Mouse (Mus musculus) neural tube, embryonic 10.5 days (tissue): Measurements from ENCODE around the gene Elf4.
"Not testable (repeated sequence)": the region's sequence is repeated elsewhere in the genome, so short reads cannot be mapped to it uniquely, and the experiment has no call there.

Source experiments
- DNase-seq: peaks from one replicate; pipeline ENCODE4 v3.0.0-alpha.2; 2017; ENCODE audit warnings: low spot score; ENCODE audit errors: extremely low spot score

The Elf4 gene

GRCm38 (mm10) chrX:48436082-48436481, 26.9 kb downstream of the Elf4 start:
- not testable (repeated sequence) for DNase-seq

DNA sequence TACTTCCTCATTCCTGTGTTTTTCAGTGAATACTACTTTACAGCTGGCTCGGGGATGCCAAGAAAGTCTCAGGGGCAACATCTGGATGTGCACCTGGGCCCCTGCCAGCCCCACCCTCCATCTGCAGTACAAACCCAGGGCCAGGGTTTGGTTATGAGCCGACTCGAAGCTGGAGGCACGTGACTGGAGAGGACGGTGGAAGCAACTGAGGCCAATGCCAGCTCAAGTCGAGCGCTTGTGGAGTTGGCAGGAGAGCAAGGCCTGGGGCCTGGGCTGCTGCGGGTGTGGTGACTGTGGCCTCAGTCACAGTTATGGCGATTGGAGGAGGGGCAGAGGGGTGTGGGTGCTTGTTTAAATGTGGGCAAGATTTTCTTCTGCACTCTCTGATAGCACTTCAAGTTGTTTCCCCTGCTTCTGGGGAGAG, 27.4 kb downstream of the Elf4 start:
- DNase-seq = no peak

DNA sequence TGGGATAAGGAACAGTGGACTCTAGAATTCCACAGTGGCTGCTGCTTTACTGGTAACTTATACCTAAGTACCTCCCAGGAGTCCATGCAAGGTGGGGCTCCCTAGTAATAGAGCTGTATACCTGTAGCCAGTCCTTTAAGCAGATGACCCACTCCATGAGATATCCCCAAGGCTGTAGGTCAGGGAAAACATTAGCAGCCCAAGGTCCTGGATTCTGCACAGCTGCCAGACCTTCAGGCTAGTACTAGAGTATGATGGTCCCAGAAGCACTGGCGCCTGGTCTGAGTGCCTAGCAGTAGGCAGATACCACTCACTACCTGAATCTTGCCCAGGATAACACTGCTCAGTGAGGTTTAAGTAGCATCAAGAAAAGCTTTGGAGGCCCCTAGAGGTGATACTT, 28.7 kb downstream of the Elf4 start:
- no peak for DNase-seq

GRCm38 (mm10) chrX:48433527-48433899, 29.4 kb downstream of the Elf4 start:
- DNase-seq = no peak

DNA sequence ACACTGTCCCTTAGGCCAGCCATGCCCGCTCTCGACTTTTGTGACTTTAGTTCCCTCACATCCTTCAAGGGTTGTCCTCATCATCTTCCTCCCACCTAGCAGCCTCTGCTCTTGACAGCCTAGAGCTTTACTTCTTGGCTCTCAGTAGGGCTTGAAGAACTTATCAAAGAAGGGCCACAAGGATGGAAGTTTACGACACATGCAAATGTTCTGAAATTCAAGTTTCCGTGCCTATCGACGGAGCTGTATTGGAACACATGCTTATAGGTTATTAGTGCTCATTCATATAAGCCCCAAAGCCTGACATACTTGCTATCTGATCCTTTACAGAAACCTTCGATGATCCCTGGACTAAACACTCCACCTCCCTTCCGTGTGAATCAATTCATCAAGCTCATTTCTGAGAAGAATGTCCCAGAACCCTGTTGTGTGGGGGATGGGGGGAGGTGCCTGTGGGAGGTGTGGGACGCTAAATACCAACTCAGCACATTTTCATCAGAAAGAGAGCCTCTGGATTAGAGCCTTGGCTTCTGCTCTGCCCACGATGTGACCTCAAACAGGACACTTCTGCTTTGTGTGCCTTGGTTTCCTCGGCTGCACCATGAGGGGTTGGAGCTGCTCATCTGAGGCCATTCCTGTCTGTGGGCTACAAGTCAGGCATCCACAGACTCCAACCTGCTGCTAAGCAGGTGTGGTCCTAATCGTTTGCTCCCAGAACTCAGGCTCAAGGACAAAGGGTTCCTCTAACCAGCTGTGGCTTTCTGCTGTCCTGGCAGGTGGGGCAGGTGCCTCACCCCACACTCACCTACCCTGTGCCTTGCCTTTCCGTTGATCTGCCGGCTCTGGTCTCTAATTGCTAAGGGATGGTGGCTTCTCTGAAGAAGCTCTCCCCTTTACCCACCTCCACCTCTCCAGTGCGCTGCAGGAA, 30.1 kb downstream of the Elf4 start:
- DNase-seq = no peak

DNA sequence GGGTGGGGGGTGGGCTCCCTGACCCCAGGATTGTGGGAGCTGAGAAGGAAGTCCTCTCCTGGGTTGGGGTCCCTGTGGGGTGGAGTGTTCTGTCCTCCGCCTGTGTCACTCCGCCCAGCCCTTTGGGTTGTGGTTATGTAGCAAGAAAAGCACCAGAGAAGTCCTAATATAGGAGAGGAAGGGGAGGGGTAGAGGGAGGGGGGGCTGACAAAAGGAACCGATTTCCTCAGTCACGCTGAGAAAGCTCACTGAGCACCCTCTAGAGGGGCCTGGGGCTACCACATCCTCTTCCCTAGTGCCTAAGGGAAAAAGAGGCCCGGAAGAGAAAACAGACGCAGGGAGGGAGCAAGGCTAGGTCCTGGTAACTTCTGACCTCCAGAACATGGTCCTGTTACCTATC, 33.4 kb downstream of the Elf4 start:
- DNase-seq = no peak

DNA sequence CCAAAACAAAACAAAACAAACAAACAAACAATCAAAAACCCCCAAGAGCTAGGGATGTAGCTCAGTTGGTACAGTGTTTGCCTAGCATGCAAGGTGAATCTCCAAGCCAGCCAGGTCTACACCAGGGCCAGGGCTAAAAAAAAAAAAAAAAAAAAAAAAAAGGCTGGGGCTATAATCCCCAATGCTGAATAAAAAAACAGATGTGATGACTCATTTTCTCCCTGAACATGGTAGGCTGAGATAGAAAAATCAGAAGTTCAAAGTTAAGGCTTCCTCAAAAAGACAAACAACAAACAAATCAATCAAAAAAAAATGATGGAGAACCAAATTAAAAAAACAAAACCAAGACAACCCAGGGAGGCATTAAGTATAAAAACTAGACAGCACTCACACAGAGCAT, 33.8 kb downstream of the Elf4 start:
- no peak for DNase-seq

DNA sequence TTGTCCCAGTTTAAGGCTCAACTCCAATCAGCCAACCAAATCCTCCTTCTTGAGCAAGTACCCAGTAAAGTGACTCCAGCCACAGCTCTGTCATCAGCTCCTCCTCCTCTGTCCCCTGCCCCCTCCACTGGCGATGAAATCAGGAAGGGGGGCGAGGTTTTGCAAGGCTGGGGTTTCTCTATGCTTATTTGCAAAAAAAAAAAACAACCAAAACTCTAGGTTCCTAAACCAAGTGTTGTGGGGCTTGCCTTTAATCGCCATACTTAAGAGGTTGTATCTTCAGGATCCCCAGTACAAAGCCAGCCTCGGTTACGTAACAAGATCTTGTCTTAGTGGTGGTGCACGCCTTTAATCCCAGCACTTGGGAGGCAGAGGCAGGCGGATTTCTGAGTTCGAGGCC, 34.3 kb downstream of the Elf4 start:
- DNase-seq = no peak

DNA sequence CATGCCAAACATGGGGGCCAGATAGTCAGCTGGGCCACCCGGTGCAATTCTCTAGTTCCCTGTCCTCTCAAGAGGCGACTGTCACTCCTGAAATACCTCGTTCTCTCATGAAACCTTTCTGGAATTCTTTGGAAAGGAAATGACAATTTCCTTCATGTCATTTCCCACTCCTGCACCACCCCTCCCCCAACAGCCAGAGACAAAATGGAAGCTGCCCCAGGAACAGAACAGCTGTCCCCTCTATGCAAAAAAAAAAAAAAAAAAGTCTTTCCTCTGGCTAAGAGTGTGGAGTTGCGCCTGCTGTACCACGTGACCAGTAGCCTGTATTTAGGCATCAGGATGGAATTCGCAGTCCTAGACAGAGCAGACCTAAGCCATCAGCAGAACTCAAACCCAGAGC, 34.7 kb downstream of the Elf4 start:
- no peak for DNase-seq

DNA sequence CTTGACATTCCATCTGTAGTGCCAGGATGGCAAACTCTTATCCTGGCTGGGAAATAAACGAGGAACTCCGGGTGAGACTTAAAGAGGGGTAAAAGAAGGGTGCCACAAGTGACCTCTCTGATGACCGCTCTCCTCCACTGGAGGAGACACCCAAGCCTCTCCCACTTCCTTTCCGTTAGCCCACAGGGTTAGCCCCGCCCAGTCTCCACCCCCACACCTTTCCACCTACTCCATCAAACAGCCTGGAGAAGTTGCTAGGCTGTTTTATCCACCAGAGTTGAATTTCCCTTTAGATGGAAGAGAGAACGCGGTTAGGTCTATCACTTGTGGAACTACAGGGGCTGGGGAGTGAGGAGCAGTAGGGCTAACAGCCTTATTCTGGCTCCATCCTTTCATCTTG, 37.7 kb downstream of the Elf4 start:
- no peak for DNase-seq

DNA sequence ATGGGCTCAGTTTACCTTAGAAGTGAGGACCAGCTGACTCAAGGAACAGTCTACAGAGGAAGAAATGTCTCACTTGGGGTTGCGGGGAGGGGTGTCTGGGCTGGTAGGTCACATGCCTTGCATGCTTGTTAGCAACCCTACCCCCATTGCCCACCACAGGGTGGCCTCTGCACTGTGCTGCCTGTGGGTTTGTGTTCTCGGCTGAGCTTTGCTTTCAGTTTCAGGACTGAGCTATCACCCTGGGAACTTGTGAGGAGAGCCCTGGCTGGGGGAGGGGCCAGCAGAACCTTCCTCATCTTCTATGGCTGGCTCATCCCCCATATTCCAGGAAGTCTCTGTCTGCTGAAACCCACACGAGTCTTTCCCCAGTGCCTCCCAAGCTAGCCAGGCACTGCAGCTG, 38.3 kb downstream of the Elf4 start:
- DNase-seq = no peak

GRCm38 (mm10) chrX:48423671-48424070, 39.3 kb downstream of the Elf4 start:
- DNase-seq = no peak

DNA sequence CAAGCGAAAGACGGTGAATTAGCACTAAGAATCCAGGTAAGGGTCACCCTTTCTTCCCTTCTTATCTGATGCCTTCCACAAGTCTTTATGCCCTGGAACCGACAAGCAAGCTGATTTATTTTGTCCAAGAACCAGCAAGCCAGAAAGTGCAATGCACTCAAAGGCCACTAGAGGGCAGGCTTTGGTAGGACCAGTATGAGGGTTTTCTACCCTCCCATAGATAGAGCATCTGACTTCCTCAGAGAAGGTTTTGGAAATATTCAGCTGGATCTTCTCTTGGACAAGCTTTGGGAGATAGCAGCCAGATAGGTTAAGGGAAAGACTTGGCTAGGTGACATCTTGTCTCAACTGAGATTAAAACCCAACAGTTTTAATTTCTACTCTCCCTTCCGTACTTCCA, 39.9 kb downstream of the Elf4 start:
- DNase-seq = peak; percentile 69

GRCm38 (mm10) chrX:48418417-48418816, 44.5 kb downstream of the Elf4 start:
- DNase-seq = no peak

GRCm38 (mm10) chrX:48414291-48414690, 48.6 kb downstream of the Elf4 start:
- DNase-seq = no peak

DNA sequence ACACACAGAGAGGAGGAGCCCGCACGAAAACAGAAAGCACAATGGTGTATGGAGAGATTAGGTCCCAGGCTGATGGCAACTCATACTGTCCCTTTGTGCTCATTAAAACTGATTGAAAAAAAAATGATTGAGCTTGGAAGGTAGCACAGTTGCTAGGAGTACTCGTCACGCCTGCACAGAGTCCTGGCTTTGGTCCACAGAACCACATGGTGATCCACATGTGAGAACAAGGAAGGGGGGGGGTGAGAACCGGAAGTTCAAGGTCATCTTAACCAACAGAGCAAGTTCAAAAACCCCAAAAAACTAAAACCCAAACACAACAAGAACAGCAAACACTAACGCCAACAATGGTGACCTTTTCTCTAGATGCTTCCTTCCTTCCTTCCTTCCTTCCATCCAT, 50.3 kb downstream of the Elf4 start:
- DNase-seq = no peak

GRCm38 (mm10) chrX:48410388-48410776, 52.5 kb downstream of the Elf4 start:
- DNase-seq = no peak

GRCm38 (mm10) chrX:48409611-48410387, 53.1 kb downstream of the Elf4 start:
- DNase-seq = peak; percentile 84

DNA sequence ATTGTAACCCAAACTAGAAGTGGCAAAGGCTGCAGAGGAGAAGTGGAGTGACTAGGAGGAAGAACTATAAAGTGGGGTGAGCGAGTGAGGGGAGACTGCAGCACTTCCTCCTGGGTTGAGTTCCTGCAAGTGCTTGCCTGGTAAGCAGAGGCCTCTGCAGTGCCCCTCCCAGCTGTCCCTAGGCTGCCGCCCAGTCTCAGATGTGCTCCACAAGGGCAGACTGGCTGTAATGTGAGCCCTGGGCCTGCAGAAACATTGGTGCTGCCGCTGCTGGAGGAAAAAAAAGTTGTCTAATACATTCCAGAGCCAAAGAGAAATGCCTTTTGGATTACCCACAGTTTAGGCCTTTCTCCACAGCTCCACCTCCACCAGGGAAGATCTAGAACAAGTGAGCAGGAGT, 57.8 kb downstream of the Elf4 start:
- DNase-seq = no peak

- DNase-seq = no peak
Observed at GRCm38 (mm10) chrX:48399994-48400393, 62.9 kb downstream of the Elf4 start.

DNA sequence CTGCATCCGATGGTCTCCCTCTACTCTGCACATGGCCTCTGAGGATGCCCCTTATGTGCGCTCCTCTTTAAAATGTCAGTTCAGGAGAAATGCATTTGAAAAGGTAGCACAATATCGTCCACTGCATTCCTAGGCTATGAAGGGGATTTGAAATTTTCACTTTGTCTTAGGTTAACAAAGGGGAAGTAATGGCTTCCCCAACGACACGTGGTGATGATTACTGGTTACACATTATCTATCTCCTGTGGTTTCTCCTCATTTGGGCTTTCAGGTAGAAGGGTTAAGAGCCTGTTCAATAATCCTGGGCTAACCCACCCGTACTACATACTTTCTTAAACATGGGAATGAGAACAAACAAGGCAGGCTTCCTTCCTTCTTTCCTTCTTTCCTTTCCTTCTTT, 73.6 kb downstream of the Elf4 start:
- DNase-seq = no peak

- DNase-seq = no peak
Observed at GRCm38 (mm10) chrX:48385927-48386326, 77.0 kb downstream of the Elf4 start.

- peak; percentile 46 for DNase-seq
Observed at GRCm38 (mm10) chrX:48383643-48384042, 79.3 kb downstream of the Elf4 start.
